Mouse (Mus musculus) forebrain, embryonic 12.5 days (tissue): ENCODE measurements around the gene Stambpl1. TPM values are rescaled to one million over a fixed set of nuclear protein-coding genes. Genes with fewer than 3 reads are reported as not detected.

Experiments
- ATAC-seq: fragments of 200-750 bp; cut with Nextera tagmentation; 2 replicates; pipeline ENCODE4 v1.8.0; 2017; ENCODE audit warnings: moderate TSS enrichment; ENCODE audit not compliant: low FRiP score
- H3K27ac ChIP-seq: fragments of 300-500 bp; sonication (generic); 2 replicates; pipeline ENCODE4 v1.5.1; 2016; ENCODE audit warnings: mild to moderate bottlenecking
- H3K27me3 ChIP-seq: fragments of 300-500 bp; sonication (generic); 2 replicates; pipeline ENCODE4 v1.6.1; 2016; ENCODE audit warnings: mild to moderate bottlenecking
- H3K36me3 ChIP-seq: fragments of 300-500 bp; sonication (generic); replicated peaks from 2 replicates; pipeline ENCODE4 v1.6.1; 2016; ENCODE audit warnings: mild to moderate bottlenecking
- H3K4me1 ChIP-seq: fragments of 300-500 bp; sonication (generic); 2 replicates; pipeline ENCODE4 v1.6.1; 2016
- H3K4me2 ChIP-seq: fragments of 300-500 bp; sonication (generic); 2 replicates; pipeline ENCODE4 v1.6.1; 2016; ENCODE audit warnings: mild to moderate bottlenecking, moderate library complexity
- H3K4me3 ChIP-seq: fragments of 300-500 bp; sonication (generic); replicated peaks from 2 replicates; pipeline ENCODE4 v1.5.1; 2016; ENCODE audit warnings: mild to moderate bottlenecking
- H3K9ac ChIP-seq: fragments of 300-500 bp; sonication (generic); 2 replicates; pipeline ENCODE4 v1.6.1; 2016; ENCODE audit warnings: mild to moderate bottlenecking
- H3K9me3 ChIP-seq: fragments of 300-500 bp; sonication (generic); 2 replicates; pipeline ENCODE4 v1.6.1; 2016
- WGBS: fragments of 180-500 bp; shearing (Covaris S2); methylation state at CpG from one replicate; pipeline ENCODE4 v1.1.7; 2016; 5-methylcytosine and 5-hydroxymethylcytosine counted together
- polyA plus RNA-seq: library from polyadenylated mRNA; unstranded; fragments of >200 nt; fragmentation: Nextera tagmentation; extraction: Ambion mirVana; gene quantifications from 2 replicates; pipeline ENCODE4 v1.2.1, GENCODE M21; 2016

Stambpl1 gene
- 2.5 and 3.2 TPM in 2 replicates for polyA plus RNA-seq

DNA sequence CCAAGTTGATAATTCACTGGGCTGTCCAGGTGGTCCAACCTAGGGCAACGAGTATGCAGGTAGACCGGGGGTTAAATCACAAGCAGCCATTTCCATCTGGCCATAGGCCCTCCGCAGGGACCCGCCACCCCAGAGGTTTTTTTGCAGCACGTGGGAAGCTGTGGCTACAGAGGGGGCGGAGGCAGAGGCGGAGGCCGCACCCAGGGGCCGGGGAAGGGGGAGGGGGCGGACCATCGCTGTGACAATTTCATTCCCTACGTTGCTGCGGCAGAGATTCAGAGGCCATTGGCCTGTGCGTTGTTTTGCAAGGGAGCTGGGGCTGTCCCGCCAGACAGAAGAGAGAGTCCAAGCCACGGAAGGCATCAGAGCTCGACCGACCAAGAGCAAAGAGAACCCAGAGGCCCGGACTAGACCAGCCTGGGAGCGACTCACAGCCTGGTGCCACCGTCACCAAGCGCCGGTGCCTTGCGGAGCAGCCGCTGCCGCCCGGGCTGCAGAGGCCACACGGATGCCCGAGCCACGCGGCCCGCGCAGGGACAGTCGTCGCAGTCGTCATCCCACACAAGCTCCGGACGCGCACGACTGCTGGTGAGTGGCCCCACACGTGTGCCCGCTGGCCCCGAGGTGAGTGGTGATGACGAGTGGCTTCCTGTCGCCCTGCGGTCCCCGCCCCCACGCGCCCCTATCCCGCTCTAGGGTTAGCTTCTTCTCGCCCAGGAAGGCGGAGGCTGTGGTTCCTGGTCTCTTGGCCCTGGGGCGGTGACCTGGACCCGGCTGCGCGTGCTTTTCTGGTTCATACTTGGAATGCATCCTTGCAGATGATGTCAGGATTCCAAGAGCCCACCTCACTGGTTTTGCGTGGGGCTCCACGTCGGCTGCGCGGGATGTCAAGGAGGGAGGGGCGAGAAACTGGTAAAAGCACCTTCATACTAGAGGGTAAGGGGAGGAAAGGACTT is at the start of gene Stambpl1:
Gene Stambpl1, plus strand, starts transcription at position 222 of the 956 bp plus-strand sequence.
- Histone ChIP-seq H3K4me1 (peaks cover 5% of the 10 kb centered on the region; the same call in 1 of the 2 replicates), H3K9ac (peak within 1 kb of the TSS; percentile 65), H3K36me3 (no peaks in the 10 kb centered on the region), H3K9me3 (no peaks in the 10 kb centered on the region), H3K27ac (no peak within 1 kb of the TSS), H3K4me2 (peak within 1 kb of the TSS; percentile 97), H3K27me3 (peaks cover 8% of the 10 kb centered on the region), H3K4me3 (peak within 1 kb of the TSS; percentile 65)
- WGBS = under 1% methylated on average over 61 of the region's 62 CpGs
- peak; percentile 84 for ATAC-seq

DNA sequence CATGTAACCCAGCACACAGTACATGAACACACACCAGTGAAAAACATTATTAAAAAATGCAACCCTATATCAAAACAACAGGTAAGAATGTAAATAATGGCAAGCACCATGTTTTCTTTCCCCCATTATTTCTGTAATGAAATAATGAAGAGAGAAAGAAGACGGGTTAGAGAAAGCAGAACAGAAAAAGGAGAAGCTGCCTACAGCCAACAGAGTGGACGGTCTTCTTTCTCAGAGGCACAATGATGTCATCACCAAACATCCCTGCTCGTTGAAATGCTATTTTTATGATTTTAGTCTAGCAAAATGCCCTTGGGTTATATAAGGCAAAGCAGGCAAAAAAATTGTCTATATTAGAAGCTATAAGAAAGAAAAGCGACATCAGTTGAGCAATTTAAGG is 43.6 kb upstream of the Stambpl1 start:
- ATAC-seq = no peak
- WGBS = 78% methylated on average over 4 of the region's 4 CpGs
- Histone ChIP-seq H3K9ac (no peak overlapping the region), H3K4me3 (no peak overlapping the region), H3K4me2 (no peak overlapping the region), H3K27me3 (no peaks in the 10 kb centered on the region), H3K36me3 (no peaks in the 10 kb centered on the region), H3K27ac (no peak overlapping the region), H3K9me3 (no peaks in the 10 kb centered on the region), H3K4me1 (no peaks in the 10 kb centered on the region)

DNA sequence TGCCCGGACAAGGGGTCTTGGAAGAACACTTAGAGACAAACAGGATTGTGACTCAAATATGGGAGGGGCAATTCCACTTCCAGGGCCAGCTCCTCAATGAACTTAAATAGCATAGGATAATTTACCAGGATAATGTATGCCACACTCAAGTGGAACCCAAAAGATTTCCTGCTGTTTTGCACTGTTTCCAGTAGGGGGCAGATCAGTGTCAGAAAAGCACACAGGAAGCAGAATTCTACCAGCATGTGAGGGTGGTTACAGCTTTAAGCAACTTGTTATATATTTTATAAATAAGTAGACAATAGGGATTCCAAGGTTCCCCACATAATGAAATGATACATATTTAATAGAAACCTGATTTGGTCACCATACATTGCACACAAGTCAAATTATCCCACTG is 40.1 kb upstream of the Stambpl1 start:
- Histone ChIP-seq H3K4me2 (no peak overlapping the region), H3K27ac (no peak overlapping the region), H3K9ac (no peak overlapping the region), H3K36me3 (no peaks in the 10 kb centered on the region), H3K9me3 (no peaks in the 10 kb centered on the region), H3K27me3 (no peaks in the 10 kb centered on the region), H3K4me3 (no peak overlapping the region), H3K4me1 (no peaks in the 10 kb centered on the region)
- no peak for ATAC-seq
- 89% methylated on average over 1 of the region's 1 CpGs for WGBS

DNA sequence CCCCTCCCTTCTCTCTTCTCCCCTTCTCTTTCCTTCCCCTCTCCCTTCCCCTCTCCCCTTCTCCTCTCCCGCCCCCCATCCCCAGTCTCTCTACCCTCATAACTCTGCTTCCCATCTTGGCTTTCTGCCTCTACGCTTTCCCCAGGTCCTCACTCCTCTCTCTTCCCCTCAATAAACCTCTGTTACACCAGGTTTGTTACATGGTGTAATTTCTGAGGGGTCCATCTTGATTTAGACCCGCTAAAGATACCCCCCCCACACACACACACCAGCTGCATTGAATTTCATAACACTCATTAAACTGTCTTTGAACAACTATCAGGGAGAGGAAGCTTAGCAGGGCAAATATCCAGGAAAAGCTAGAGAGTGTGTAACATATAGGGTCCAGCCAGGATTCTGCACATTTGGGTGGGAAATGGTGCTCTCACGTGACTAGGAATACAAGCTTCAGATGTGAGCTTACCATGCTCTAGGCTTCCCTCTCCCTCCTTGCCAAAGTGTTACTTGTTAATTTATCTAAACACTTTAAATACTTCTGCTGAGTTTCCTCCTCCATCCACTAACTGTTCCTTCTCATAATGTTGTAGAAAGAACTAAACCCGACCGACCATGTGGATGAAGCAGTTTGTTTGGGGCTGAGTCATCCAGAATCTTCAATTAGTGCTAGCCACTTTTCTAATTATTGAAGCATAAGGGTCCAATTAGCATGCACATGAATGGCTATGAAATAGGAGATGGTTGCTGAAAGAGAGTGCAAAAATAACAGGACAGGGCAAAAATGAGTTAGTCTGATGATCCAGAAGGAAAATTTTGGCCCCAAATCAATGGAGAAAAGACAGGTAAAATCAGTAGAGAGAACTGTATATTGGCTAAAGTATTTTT is 38.5 kb upstream of the Stambpl1 start:
- Histone ChIP-seq H3K27ac (no peak overlapping the region), H3K36me3 (no peaks in the 10 kb centered on the region), H3K4me3 (no peak overlapping the region), H3K9ac (no peak overlapping the region), H3K9me3 (no peaks in the 10 kb centered on the region), H3K4me2 (no peak overlapping the region), H3K4me1 (no peaks in the 10 kb centered on the region), H3K27me3 (no peaks in the 10 kb centered on the region)
- 67% methylated on average over 6 of the region's 6 CpGs for WGBS
- no peak for ATAC-seq

DNA sequence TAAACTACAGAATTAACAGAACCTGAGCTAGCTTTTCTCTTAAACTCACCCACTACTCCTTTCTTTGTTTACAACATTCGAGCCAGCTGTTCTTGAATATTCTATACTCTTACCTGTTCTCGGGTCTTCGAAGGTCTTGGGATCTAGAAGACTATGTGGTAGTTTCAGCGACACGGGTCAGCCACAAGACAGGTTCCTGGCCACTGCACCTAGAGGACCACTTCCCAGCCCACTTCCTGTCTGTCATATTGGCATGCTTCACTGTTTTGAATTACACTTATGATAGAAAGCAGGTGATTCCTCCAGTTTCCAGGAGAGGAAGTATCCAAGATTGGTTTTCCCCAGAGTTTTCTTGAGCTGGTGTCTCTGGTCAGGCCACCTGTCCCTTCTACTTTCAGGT is 29.3 kb upstream of the Stambpl1 start:
- Histone ChIP-seq H3K9me3 (no peaks in the 10 kb centered on the region), H3K27me3 (no peaks in the 10 kb centered on the region), H3K4me3 (no peak overlapping the region), H3K27ac (no peak overlapping the region), H3K36me3 (no peaks in the 10 kb centered on the region), H3K9ac (no peak overlapping the region), H3K4me1 (no peaks in the 10 kb centered on the region; the same call in 1 of the 2 replicates), H3K4me2 (no peak overlapping the region)
- ATAC-seq = no peak
- 91% methylated on average over 5 of the region's 5 CpGs for WGBS

DNA sequence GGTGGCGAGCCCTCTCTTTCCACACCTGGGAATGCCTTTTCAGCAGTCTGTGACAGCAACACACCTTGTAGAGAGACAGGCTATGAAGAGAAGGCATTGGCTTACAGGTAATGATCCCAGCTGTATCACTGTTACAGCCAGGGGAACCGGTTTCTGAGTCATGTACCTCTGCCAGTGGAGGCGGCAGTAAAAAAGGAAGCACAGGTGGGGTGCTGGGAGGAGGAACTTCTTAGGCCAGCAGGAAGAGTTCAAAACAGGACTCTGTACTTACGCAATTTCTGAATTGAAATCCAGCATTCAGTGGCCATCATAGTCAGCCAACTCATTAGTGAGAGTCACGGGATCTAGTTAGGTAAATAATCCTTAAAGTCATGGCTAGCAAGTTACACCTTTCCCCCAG is 26.1 kb upstream of the Stambpl1 start, which contains the start of gene Ankrd22:
Gene Ankrd22, minus strand, starts transcription at position 163 of the 400 bp plus-strand sequence.
- Histone ChIP-seq H3K36me3 (no peaks in the 10 kb centered on the region), H3K27me3 (no peaks in the 10 kb centered on the region), H3K4me1 (no peaks in the 10 kb centered on the region; the same call in 1 of the 2 replicates), H3K9me3 (no peaks in the 10 kb centered on the region), H3K27ac (no peak within 1 kb of the TSS), H3K9ac (no peak within 1 kb of the TSS), H3K4me3 (no peak within 1 kb of the TSS), H3K4me2 (no peak within 1 kb of the TSS)
- ATAC-seq = no peak
- 76% methylated on average over 5 of the region's 5 CpGs for WGBS

- WGBS = 73% methylated on average over 4 of the region's 4 CpGs
- Histone ChIP-seq H3K4me3 (no peak overlapping the region), H3K9me3 (no peaks in the 10 kb centered on the region), H3K36me3 (no peaks in the 10 kb centered on the region), H3K27me3 (no peaks in the 10 kb centered on the region), H3K4me1 (no peaks in the 10 kb centered on the region; the same call in 1 of the 2 replicates), H3K9ac (no peak overlapping the region), H3K4me2 (no peak overlapping the region), H3K27ac (no peak overlapping the region)
- no peak for ATAC-seq
Observed at GRCm38 (mm10) chr19:34166386-34166785, 25.6 kb upstream of the Stambpl1 start.

- 39% methylated on average over 7 of the region's 7 CpGs for WGBS
Observed at GRCm38 (mm10) chr19:34167896-34168661, 23.9 kb upstream of the Stambpl1 start.

DNA sequence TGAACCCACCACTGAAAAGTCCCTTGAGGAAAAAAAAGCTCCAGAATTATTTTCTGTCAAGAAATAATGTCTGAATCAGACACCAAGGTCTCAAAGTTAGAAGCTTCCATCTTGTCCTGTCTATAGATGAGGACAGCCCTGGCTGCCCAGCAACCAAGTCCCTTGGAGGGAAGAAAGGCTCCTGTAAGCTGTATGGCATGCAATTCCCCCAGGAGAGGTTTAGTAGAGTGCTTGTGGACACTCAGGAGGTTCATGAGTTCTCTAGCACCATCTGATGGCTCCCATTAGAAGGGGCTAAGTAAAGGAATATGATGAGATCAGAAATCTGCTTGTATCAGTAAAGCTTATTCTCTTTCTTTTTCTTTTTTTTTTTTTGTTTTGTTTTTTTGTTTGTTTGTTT is 22.9 kb upstream of the Stambpl1 start:
- H3K4me2 ChIP-seq = no peak overlapping the region
- no peaks in the 10 kb centered on the region for H3K9me3 ChIP-seq
- H3K27me3 ChIP-seq = no peaks in the 10 kb centered on the region
- H3K27ac ChIP-seq = no peak overlapping the region
- no peaks in the 10 kb centered on the region for H3K36me3 ChIP-seq
- no peak overlapping the region for H3K9ac ChIP-seq
- H3K4me1 ChIP-seq = no peaks in the 10 kb centered on the region; the same call in 1 of the 2 replicates
- no peak overlapping the region for H3K4me3 ChIP-seq
- no peak for ATAC-seq

More at GRCm38 (mm10) chr19:34167896-34168661, 23.9 kb upstream of the Stambpl1 start:
- no peak overlapping the region for H3K4me2 ChIP-seq
- H3K9me3 ChIP-seq = no peaks in the 10 kb centered on the region
- no peak overlapping the region for H3K27ac ChIP-seq
- H3K4me1 ChIP-seq = no peaks in the 10 kb centered on the region; the same call in 1 of the 2 replicates
- H3K9ac ChIP-seq = no peak overlapping the region
- H3K36me3 ChIP-seq = no peaks in the 10 kb centered on the region
- no peak overlapping the region for H3K4me3 ChIP-seq
- ATAC-seq = no peak
- no peaks in the 10 kb centered on the region for H3K27me3 ChIP-seq

DNA sequence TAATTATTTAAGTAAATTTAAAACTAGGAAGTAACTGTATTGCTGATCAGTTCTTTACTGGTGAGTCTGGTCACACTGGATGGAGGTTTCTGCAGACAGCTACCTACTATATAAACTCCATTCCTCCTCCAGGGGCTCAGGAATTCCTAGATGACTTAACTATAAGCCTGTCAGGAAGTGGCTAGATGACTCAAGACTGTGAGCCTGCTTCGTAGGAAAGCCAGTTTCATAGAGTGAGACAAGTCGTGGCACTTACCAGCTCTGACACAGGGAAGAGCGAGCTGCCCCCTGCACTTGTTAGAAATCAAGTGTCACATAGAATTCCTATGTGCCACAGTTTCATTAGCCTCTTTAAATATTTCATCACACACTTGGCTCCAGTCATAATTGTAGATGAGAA is 20.9 kb upstream of the Stambpl1 start:
- WGBS = 77% methylated on average over 3 of the region's 3 CpGs
- Histone ChIP-seq H3K4me2 (no peak overlapping the region), H3K9ac (no peak overlapping the region), H3K27ac (no peak overlapping the region), H3K4me1 (no peaks in the 10 kb centered on the region; the same call in 1 of the 2 replicates), H3K4me3 (no peak overlapping the region), H3K27me3 (no peaks in the 10 kb centered on the region), H3K36me3 (no peaks in the 10 kb centered on the region), H3K9me3 (no peaks in the 10 kb centered on the region)
- no peak for ATAC-seq

DNA sequence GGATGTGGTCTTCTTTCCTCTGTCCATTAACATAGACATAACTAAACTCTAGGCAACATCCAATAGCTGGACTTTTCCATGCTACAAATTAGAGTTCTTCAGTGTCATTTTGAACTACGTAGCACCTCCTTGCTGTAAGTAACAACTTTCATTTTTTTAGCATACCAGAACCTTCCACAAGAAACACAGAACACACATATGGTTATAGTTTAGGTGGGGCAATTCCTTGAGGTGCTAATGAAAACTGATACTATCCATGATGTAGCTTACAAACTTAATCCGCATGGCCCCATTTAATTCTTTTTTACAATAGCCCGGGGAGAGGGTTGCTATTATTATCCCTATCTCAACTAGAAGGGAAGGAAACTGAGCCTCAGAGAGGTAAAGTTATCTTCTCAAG is 18.0 kb upstream of the Stambpl1 start:
- no peak overlapping the region for H3K27ac ChIP-seq
- H3K4me1 ChIP-seq = no peaks in the 10 kb centered on the region
- H3K4me3 ChIP-seq = no peak overlapping the region
- no peak for ATAC-seq
- no peaks in the 10 kb centered on the region for H3K27me3 ChIP-seq
- no peaks in the 10 kb centered on the region for H3K36me3 ChIP-seq
- H3K9me3 ChIP-seq = no peaks in the 10 kb centered on the region
- 76% methylated on average over 3 of the region's 3 CpGs for WGBS
- H3K4me2 ChIP-seq = no peak overlapping the region
- H3K9ac ChIP-seq = no peak overlapping the region
